Mouse (Mus musculus) forebrain, embryonic 10.5 days (tissue): ENCODE data around the gene Kctd6. TPM values are rescaled to one million over a fixed set of nuclear protein-coding genes. Genes with fewer than 3 reads are reported as not detected.

Experiments
- DNase-seq: peaks from one replicate; pipeline ENCODE4 v3.0.0-alpha.2; 2017; ENCODE audit warnings: low spot score; ENCODE audit errors: extremely low spot score
- H3K27ac ChIP-seq: fragments of 300-500 bp; sonication (generic); 2 replicates; pipeline ENCODE4 v1.5.1; 2016; ENCODE audit warnings: mild to moderate bottlenecking
- H3K27me3 ChIP-seq: fragments of 300-500 bp; sonication (generic); 2 replicates; pipeline ENCODE4 v1.6.1; 2016; ENCODE audit warnings: mild to moderate bottlenecking; ENCODE audit not compliant: poor library complexity, severe bottlenecking
- H3K36me3 ChIP-seq: fragments of 300-500 bp; sonication (generic); replicated peaks from 2 replicates; pipeline ENCODE4 v1.6.1; 2016; ENCODE audit warnings: mild to moderate bottlenecking, moderate library complexity
- H3K4me1 ChIP-seq: fragments of 300-500 bp; sonication (generic); 2 replicates; pipeline ENCODE4 v1.6.1; 2016
- H3K4me3 ChIP-seq: fragments of 300-500 bp; sonication (generic); 2 replicates; pipeline ENCODE4 v1.5.1; 2016; ENCODE audit warnings: mild to moderate bottlenecking, moderate library complexity
- H3K9me3 ChIP-seq: fragments of 300-500 bp; sonication (generic); 2 replicates; pipeline ENCODE4 v1.6.1; 2016; ENCODE audit warnings: mild to moderate bottlenecking, moderate library complexity
- WGBS: fragments of 180-500 bp; shearing (Covaris S2); methylation state at CpG from one replicate; pipeline ENCODE4 v1.1.7; 2016; 5-methylcytosine and 5-hydroxymethylcytosine counted together
- polyA plus RNA-seq: library from polyadenylated mRNA; unstranded; fragments of >200 nt; fragmentation: Nextera tagmentation; extraction: Ambion mirVana; gene quantifications from 2 replicates; pipeline ENCODE4 v1.2.1, GENCODE M21; 2016

Kctd6 gene
- polyA plus RNA-seq, 1 experiment from 2014 or later = 2.8 TPM

DNA sequence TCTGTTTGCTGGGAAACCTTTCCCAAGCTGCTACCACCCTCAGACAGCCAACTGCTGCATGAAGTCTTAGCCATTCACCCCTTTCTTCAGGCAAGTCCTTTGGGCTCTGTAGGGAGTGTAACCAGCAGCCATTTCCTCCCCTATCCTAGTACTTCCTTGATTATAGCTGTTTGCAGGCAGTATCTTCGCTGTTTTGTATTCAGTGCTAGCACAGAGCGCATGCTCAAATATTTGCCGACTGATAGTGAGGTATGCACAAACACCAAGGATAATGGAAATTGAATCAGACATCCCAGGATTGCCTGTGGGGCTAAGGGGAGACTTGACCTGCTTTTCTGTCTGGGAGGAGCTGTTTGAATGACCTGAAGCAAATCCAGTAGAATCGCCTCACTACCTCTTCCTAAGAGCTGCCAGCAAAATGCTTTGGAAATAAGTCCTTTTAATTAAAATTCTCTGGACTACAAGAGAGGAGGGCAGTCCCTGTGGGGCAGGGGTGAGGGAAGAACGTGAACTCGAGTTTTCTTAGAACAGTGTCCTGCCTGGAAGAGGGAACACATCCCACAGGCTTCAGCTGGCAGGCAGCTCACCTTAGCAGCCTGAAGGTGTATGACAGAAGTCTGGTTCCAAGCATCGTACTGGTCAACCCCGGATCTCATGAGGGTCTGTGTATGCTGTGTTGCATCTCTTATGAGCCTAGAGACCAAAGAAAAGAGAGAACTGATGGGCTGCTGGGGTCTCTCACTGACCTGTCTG lies 29.4 kb downstream of the Kctd6 start:
- Histone ChIP-seq H3K4me3 (no peak overlapping the region), H3K4me1 (peaks cover 12% of the 10 kb centered on the region), H3K36me3 (no peaks in the 10 kb centered on the region), H3K27me3 (no peaks in the 10 kb centered on the region), H3K9me3 (no peaks in the 10 kb centered on the region), H3K27ac (peak overlapping the region; percentile 53; the same call in 1 of the 2 replicates)
- no peak for DNase-seq
- WGBS = 81% methylated on average over 8 of the region's 8 CpGs

DNA sequence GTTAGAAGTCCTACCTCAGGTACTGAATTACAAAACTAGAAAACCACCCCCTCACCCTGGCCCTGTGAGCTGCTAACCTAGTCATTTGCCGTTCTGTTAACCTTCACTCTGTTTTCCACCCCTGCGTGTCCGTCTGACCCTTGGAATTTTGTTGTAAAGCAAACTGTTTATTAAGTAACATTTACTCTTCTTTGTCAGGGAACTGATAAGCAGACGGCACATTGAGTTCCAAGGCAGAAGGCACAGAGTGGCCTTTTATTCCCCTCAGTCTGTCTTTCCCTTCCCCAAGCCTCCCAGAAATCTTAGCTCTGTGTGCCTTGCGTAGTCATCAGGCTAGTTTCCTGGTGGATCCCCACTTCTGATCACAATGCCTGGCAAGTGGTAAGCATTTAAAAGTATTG lies 30.3 kb downstream of the Kctd6 start:
- Histone ChIP-seq H3K27me3 (no peaks in the 10 kb centered on the region), H3K4me3 (no peak overlapping the region), H3K9me3 (no peaks in the 10 kb centered on the region), H3K4me1 (peaks cover 12% of the 10 kb centered on the region), H3K27ac (no peak overlapping the region), H3K36me3 (no peaks in the 10 kb centered on the region)
- 89% methylated on average over 5 of the region's 5 CpGs for WGBS
- DNase-seq = no peak

DNA sequence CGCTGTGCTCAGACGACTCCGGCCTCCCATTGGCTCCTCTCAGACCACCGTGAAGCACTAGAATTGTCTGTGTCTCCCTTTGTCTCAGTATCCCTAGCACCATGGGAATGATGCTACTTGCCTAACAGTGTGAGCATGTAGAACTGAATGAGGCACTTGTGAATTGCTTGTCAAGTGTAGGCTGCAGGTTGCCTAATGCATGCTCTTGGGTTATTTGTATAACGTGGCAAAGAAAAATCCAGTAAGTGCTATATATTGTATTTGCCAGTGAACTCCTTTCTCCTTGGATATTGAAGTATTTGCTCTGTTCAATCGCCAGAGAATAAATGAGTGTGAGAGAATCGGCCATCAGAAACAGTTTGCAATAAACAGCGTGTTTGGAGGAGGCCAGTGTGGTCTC lies 32.9 kb downstream of the Kctd6 start:
- WGBS = 89% methylated on average over 8 of the region's 8 CpGs
- H3K27ac ChIP-seq = no peak overlapping the region

DNA sequence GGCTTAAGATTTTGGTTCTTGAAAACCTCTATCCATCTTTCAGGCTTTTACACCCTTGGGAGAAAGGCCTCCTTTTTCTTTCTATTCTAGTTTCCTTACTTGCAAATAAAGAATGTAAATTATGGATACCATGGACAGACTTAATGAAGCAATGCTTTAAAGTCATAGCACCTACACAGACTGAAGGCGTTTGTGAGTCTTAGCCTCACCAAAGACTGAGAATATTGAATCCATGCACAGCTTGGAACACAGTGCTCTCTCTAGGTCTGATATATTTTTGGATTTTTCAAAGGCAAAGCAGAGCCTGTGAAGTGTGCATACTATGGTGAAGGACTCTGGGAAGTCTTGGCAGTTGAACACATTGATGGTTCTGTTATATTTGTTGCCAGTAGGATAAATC lies 35.3 kb downstream of the Kctd6 start:
- WGBS = 90% methylated on average over 1 of the region's 1 CpGs
- H3K9me3 ChIP-seq = no peaks in the 10 kb centered on the region

More for the DNA sequence above, 32.9 kb downstream of the Kctd6 start:
- no peaks in the 10 kb centered on the region for H3K27me3 ChIP-seq
- peaks cover 12% of the 10 kb centered on the region for H3K4me1 ChIP-seq
- no peak overlapping the region for H3K4me3 ChIP-seq
- H3K36me3 ChIP-seq = no peaks in the 10 kb centered on the region
- no peaks in the 10 kb centered on the region for H3K9me3 ChIP-seq
- no peak for DNase-seq

DNA sequence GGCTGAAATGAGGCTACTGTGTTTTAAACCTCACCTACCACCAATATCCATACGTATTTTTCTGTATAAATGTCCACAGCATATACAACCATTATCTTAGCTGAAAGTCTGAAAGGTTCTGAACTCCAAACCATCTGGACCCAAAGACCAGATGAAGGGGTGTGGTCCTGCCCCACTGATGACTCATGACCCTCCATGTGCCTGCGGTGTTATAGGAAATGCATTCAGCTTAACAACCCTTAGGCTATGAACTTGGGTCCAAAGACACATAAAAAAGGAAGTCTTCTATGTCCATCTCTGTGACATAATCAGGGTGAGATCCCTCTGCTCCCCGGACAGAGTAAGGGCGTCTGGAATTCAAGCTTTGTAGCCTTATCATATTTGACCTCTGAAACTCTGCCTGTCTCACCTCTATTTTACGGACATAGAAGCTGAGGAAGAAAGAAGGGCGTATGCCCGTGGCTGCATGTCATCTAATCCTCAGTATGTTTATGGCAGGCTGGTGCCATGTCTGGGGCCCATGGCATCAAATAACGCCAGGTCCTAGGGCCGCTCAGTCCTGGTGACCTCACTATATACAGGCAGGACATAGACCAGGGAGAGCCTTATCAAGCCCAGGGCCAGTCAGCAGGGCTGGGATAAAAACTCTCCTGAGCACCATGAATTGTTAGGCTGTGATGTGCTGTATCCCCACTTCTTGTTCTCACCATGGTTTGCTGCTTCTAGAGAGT lies 36.4 kb downstream of the Kctd6 start:
- no peaks in the 10 kb centered on the region for H3K4me1 ChIP-seq

More for the DNA sequence above, 35.3 kb downstream of the Kctd6 start:
- Histone ChIP-seq H3K36me3 (no peaks in the 10 kb centered on the region), H3K27ac (no peak overlapping the region), H3K4me3 (no peak overlapping the region), H3K27me3 (no peaks in the 10 kb centered on the region), H3K4me1 (no peaks in the 10 kb centered on the region)
- no peak for DNase-seq

DNA sequence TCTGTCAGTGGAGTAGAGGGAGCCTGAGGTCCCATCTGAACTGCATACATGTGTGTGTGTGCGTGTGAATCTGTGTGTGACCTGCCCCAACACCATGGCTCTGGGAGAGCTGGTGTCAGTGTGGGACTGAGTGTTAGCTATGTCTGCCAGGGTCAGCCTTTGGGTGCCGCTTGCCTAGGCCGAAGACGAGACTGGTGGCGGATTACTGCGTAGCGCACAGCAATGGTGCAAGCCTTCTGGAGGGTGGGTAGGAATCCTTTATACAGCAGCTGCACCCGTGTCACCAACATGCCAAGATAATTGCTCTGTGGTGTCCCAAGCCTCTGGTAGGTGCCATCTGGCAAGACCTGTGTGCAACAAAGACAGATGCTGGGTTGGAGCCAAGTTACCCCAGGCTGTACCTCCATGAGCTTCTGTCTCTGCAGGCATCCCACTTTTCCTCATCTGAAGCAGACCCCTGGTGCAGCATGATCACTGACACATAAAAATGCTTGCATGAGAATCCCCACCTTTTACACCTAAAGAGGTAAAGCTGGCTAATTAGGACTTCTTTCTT lies 37.5 kb downstream of the Kctd6 start:
- no peak for DNase-seq
- Histone ChIP-seq H3K4me1 (no peaks in the 10 kb centered on the region), H3K4me3 (no peak overlapping the region), H3K9me3 (no peaks in the 10 kb centered on the region), H3K36me3 (no peaks in the 10 kb centered on the region), H3K27ac (no peak overlapping the region), H3K27me3 (no peaks in the 10 kb centered on the region)
- WGBS = 94% methylated on average over 8 of the region's 8 CpGs

More for the DNA sequence above, 36.4 kb downstream of the Kctd6 start:
- Histone ChIP-seq H3K27ac (no peak overlapping the region), H3K36me3 (no peaks in the 10 kb centered on the region), H3K9me3 (no peaks in the 10 kb centered on the region), H3K4me3 (no peak overlapping the region), H3K27me3 (no peaks in the 10 kb centered on the region)
- 87% methylated on average over 9 of the region's 9 CpGs for WGBS
- no peak for DNase-seq

DNA sequence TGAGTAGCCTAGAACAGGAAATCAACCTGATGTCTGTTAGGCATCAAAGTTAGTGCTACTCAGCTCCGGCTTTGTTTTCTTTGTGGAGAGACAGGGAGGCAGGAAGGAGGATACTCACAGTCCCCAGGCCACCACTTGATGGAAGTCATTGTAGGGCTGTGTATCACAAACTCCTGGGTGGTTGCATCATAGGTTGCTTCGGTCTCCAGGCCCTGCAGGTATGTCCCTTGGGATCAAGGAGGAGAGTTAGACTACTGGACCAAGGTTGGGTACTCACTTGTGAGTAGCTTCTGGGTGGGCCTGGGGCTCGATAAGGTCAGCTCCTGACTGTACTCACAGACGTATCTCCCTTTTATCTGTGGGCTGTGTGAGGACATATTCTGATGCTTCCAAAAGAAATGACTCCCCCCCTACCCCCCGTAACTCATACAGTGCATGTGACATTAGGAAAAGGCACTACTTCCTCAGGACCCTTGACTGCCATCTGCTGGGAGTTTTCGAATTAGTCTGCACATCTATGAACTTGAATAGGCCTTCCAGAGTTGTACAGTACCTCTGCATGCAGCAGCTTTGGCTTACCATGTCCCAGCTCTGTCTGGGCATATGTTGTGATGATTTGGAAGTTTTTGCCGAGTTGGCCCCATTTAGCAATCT lies 41.3 kb downstream of the Kctd6 start:
- no peak overlapping the region for H3K27ac ChIP-seq
- WGBS = 80% methylated on average over 7 of the region's 7 CpGs
- no peaks in the 10 kb centered on the region for H3K27me3 ChIP-seq
- no peaks in the 10 kb centered on the region for H3K9me3 ChIP-seq
- DNase-seq = no peak
- no peaks in the 10 kb centered on the region for H3K36me3 ChIP-seq
- no peak overlapping the region for H3K4me3 ChIP-seq
- H3K4me1 ChIP-seq = peaks cover 5% of the 10 kb centered on the region; the same call in 1 of the 2 replicates

DNA sequence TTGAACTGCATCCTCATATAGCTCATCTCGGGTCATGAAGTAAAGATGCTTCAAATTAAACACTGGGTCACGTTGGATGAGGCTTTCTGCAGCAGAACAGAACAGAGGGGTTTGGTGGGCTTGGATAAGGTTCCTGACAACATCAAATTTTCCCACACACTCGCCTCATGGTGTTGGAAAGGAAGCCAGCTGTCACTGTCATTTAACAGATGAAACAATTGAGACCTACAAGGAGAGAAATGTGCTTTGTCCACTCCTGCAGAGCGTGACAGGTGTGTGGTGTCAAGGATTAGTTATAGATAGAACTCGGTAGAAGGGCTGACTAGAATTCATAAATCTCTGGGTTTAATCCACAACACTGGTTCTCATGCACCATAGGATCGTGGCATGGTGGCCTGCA lies 42.1 kb downstream of the Kctd6 start:
- no peak for DNase-seq
- H3K4me1 ChIP-seq = peaks cover 5% of the 10 kb centered on the region; the same call in 1 of the 2 replicates
- H3K36me3 ChIP-seq = no peaks in the 10 kb centered on the region
- H3K4me3 ChIP-seq = no peak overlapping the region
- no peaks in the 10 kb centered on the region for H3K27me3 ChIP-seq
- no peak overlapping the region for H3K27ac ChIP-seq
- H3K9me3 ChIP-seq = no peaks in the 10 kb centered on the region
- WGBS = 85% methylated on average over 6 of the region's 6 CpGs

DNA sequence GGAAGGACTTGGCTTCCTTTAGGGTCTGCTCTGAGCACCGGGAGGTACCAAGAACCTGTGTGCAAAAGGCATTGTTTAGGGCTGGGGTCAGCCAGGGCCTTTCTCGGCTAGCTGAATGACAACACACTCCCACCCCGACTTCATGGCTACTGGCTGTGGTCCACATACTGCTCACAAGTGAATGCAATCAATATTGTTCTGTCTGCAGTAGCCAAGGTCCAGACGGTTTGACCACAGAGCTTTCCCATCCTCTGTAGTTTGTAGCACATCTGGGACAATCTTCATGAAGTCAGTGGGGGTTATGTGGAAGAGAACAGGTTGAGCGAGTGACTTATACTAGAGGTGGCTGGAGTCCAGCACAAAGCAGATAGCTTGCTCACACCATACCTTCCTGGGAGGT lies 42.9 kb downstream of the Kctd6 start:
- no peak for DNase-seq
- Histone ChIP-seq H3K4me1 (peaks cover 5% of the 10 kb centered on the region; the same call in 1 of the 2 replicates), H3K9me3 (no peaks in the 10 kb centered on the region), H3K4me3 (no peak overlapping the region), H3K27me3 (no peaks in the 10 kb centered on the region), H3K27ac (no peak overlapping the region), H3K36me3 (no peaks in the 10 kb centered on the region)
- 84% methylated on average over 5 of the region's 5 CpGs for WGBS

DNA sequence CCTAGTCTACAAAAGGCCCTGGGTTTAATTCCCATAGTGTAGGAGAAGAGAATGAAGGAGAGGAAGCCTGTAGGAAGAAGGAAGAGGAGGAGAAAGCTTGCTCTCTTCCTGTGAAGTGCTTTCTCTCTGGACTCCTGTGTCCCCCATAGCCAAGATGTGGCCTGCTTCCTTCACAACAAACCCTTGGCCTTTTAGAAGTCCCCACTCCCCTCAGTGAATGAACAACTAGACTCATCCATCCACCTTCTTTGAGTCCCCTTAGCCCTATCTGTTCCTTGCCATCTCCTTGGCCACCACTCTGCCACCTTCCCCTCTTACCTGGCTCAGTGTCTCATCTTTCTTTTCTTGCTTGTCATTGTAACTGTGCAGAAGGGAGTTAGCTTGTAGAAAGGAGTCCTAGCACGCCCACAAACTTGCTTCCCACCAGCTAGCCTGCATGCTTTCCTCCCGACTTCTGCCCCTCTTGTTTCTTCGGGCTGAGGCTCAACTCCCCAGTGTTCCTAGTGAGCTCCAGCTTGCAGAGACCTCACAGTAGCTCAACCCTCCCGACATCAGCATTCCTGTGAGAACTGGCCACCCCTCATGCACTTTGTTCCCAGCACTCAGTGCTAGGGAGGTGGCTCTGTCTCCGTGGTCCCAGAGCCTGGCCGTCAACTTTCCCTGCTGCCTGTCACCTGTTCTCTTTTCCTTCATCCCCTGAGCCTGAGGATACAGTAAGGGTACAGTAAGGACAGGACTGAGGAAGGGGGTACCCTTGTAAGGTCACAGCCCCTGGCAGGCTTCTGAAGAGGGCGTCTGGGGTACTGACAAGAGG lies 43.8 kb downstream of the Kctd6 start:
- DNase-seq = no peak
- 52% methylated on average over 7 of the region's 7 CpGs for WGBS
- Histone ChIP-seq H3K4me1 (peaks cover 5% of the 10 kb centered on the region; the same call in 1 of the 2 replicates), H3K4me3 (no peak overlapping the region), H3K27ac (0 out of 2 replicates have a peak overlapping the region, but pooled peaks have one; percentile 35), H3K36me3 (no peaks in the 10 kb centered on the region), H3K27me3 (no peaks in the 10 kb centered on the region), H3K9me3 (no peaks in the 10 kb centered on the region)

DNA sequence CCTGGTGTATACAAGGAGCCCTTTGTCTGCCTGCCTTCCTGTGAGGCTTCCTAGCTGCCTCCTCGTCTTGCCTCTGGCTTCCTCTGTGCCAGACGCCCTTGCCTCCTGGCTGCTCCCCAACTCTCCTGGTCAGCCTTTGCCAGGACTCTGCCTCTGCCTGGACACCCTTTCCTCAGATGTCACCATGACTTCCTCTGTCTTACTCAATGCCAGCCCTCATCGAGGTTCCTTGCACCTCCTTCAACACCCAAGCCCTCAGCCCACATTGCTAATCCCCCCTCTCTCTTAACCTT lies 44.3 kb downstream of the Kctd6 start:
- H3K27me3 ChIP-seq = no peaks in the 10 kb centered on the region
- no peak overlapping the region for H3K4me3 ChIP-seq
- no peaks in the 10 kb centered on the region for H3K36me3 ChIP-seq
- H3K27ac ChIP-seq = 0 out of 2 replicates have a peak overlapping the region, but pooled peaks have one; percentile 35
- peaks cover 5% of the 10 kb centered on the region; the same call in 1 of the 2 replicates for H3K4me1 ChIP-seq
- H3K9me3 ChIP-seq = no peaks in the 10 kb centered on the region
- 45% methylated on average over 3 of the region's 3 CpGs for WGBS
- no peak for DNase-seq

DNA sequence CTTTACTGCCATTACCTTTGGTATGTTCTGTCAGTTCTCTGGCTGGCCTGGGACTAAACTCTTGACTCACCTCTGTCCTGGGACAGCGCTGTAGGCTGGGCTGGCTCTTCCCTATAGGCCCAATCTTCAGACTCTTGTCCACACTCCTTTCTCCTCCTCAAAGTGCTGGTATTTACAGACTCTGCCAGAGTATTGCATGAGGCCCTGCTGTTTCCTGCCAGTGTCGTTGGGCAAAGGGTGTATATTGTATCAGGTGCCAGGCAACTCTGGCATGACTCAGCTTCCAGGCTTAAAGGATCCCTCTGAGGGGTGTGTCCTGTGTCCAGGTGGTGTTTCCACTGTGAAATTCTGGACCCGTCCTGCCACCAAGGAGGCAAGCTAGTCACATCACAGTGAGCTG lies 44.8 kb downstream of the Kctd6 start:
- H3K4me1 ChIP-seq = peaks cover 5% of the 10 kb centered on the region; the same call in 1 of the 2 replicates
- H3K27me3 ChIP-seq = no peaks in the 10 kb centered on the region
- no peak overlapping the region for H3K27ac ChIP-seq
- DNase-seq = no peak
- no peaks in the 10 kb centered on the region for H3K9me3 ChIP-seq
- 88% methylated on average over 3 of the region's 3 CpGs for WGBS
- H3K4me3 ChIP-seq = no peak overlapping the region
- no peaks in the 10 kb centered on the region for H3K36me3 ChIP-seq
